Mouse (Mus musculus) frontal cortex, postnatal 10 days (tissue): Measurements from ENCODE around the gene Plpp4.

Experiments
- DNase-seq, 2 experiments: peaks; one replicate each; pipeline ENCODE4 v3.0.0; 2022; ENCODE audit warnings: low spot score in 2 of 2, mixed read lengths in 1 of 2

Gene Plpp4

DNA sequence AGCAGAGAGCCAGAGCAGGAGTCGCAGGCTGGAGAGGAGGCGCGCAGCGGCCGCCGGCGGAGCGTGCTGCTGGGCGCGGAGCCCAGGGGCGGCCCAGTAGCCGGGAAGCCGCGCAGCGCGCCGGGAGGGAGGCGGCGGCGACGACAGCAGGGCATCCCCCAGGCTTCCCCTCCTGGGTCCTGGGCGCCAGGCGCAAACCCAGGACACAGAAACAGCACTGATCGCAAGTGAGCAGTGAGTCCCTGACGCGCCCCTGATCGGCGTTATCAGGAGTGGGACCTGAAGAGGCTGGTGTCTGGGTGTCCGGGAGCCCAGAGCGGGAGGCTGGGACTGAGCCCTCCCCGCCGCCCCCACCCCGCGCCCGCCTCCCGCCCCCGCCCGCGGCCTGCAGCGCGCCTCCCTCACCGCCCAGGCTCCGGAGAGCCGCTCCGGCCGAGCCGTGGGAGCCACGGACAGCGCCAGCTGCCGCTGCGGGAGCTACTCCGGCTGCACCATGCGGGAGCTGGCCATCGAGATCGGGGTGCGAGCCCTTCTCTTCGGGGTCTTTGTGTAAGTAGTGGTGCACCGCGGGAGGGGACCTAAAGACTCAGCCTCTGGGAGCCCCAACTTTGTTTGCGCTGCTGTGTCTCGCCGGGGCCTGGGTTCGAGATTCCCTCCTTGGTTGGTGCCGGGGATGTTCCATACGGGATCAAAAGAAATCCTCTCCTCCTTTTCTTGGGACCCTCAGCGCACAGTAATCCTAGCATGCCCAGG lies at the start of gene Plpp4:
Gene Plpp4 (plus strand): TSS at position 411 of the 753 bp plus-strand sequence.
- DNase-seq = peak in 1 of 2 experiments; percentile 42

GRCm38 (mm10) chr7:129215926-129216543 lies 40.8 kb upstream of the Plpp4 start:
- DNase-seq = no peak

GRCm38 (mm10) chr7:129216547-129217195 lies 40.2 kb upstream of the Plpp4 start:
- no peak for DNase-seq

DNA sequence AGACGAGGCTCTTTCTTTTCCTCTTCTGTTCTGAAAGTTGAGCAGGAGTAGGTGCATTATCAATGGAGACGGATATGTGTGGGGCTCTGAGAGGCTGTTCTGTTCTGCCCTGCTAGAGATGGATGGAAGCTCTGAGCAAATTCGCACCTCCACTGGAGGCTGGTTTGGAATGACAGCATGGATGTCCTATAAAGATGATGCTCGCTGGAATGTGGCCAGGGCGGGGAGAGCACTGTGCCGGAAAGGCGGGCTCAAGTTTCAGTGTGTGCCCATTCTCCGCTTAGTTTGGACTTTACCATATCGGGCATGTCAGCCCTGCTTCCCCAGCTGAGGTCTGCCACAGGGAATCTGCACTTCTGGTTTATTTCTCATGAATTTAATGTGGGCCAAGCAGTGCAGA lies 35.9 kb upstream of the Plpp4 start:
- no peak for DNase-seq

GRCm38 (mm10) chr7:129221649-129222048 lies 35.2 kb upstream of the Plpp4 start:
- DNase-seq = no peak

DNA sequence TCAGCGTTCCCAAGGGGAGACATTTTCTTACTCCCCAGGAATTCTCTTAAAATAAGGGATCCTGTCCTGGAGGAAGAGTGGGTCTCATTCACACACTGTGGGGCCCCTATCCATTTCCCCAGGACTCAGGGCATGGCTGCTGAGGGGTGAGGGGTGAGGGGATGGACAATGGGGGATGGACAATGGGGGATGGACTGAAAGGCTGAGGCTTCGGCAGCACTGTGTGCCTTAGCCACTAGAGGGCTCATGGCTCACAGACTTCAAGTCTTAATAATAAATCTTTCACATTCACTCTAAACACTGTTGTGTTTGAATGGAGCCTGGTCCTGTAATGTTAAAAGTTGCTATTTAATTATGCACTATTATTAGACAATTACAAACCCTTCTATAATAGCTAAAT lies 21.4 kb upstream of the Plpp4 start:
- no peak for DNase-seq

- DNase-seq = no peak
These were observed 20.8 kb upstream of the Plpp4 start for GRCm38 (mm10) chr7:129235995-129236394.

- DNase-seq = no peak
These were observed 5.8 kb upstream of the Plpp4 start for GRCm38 (mm10) chr7:129250981-129251380.

GRCm38 (mm10) chr7:129253406-129253805 lies 3.4 kb upstream of the Plpp4 start:
- DNase-seq = no peak

- DNase-seq = no peak
These were observed 2.7 kb upstream of the Plpp4 start for GRCm38 (mm10) chr7:129254126-129254525.

DNA sequence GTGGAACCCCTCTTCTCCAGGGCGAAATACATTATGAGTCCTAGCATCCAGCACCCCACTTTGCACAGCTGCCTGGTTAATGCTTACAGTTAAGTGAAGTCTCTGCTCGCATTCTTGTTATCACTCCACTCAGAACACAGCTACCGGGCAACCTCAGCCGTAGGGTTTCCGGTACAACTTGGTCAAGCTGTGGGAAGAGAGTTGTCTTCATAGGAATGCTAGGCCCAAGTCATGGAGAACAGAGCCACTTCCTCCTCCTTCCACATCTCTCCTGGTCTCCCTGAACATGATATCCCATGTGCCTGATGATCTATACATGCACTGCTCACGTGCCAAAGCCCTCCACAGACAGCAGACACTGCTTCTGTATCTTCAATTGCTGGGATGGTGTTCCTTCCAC lies 1.4 kb upstream of the Plpp4 start:
- no peak for DNase-seq

DNA sequence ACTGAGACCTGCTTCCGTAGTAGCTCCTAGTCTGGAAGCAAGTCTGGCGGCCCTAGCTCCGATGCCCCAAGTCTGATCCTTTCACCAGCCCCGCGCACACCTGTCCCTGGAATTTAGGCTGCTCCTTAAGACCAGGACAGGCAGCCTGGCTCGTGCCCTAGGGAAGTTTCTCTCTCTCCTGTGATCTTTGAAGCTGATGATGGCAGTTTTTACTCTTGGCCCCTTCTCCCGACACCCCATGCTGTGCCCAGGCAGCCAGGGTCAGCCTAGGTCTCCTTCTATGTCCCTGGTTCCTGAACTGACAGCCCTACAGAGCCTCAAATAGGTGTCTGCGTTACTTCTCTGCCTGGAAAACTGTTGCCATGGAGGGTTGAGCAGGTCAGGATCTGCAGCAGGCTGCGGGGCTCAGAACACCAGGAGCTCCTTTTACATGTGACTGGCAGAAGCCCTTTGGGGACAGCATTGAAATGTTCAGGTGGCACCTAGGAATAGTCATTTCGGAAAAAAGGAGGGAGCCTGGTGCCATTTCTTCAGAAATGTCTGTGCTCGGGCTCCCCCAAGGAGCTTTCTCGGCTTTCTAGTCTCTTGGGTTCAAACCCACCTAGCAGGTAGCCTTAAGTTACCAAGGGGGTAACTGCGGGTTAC lies 665 bp downstream of the Plpp4 start:
- DNase-seq = no peak

GRCm38 (mm10) chr7:129258331-129258730 lies 1.5 kb downstream of the Plpp4 start:
- DNase-seq = no peak

GRCm38 (mm10) chr7:129259195-129259594 lies 2.4 kb downstream of the Plpp4 start:
- DNase-seq = no peak

GRCm38 (mm10) chr7:129273867-129274266 lies 17.0 kb downstream of the Plpp4 start:
- no peak for DNase-seq

- DNase-seq = no peak
These were observed 17.9 kb downstream of the Plpp4 start for GRCm38 (mm10) chr7:129274726-129275125.

GRCm38 (mm10) chr7:129277751-129278150 lies 20.9 kb downstream of the Plpp4 start:
- DNase-seq = no peak

DNA sequence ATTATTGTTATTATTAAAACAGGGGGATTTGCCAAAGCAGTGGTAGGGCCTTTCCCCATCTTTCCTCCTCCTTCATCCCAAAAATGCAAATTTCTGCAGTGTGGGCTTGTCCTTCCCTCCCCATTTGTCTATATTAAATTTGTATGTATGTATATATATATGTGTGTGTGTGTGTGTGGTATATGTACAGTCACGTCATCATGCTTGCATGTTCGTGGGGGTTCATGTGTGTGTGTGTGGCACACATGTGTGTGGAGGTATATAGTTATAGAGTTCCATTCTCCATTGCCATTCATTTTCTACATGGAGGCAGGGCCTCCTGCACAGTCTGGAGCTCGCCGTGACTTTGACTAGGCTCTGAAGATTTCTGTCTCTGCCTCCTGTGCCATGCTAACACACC lies 22.0 kb downstream of the Plpp4 start:
- DNase-seq = no peak

DNA sequence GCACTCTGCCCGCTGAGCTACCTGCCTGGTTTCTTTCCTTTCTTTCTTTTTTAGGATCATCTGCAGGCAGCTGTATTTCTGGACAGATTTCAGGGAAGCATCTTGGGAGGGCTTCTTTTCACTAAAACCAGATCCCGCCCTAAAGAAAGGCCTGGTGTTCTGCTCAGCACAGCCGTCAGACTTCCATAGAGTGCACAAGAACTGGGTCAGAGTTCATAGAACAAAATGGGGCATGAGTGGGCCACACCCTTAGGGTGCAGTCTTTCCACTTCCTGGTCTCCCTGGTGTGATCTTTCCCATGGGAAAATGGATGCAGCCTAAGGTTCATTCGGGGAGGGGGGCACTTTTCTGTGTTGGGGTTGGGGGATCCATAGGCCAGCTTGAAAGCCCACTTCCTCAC lies 22.4 kb downstream of the Plpp4 start:
- no peak for DNase-seq

GRCm38 (mm10) chr7:129281966-129282365 lies 25.1 kb downstream of the Plpp4 start:
- DNase-seq = no peak

GRCm38 (mm10) chr7:129285186-129285868 lies 28.5 kb downstream of the Plpp4 start:
- DNase-seq = no peak

GRCm38 (mm10) chr7:129293211-129293610 lies 36.4 kb downstream of the Plpp4 start:
- no peak for DNase-seq
